Mouse (Mus musculus) liver, embryonic 14.5 days (tissue): ENCODE measurements around the gene Hbb-bh2. TPM values are rescaled to one million over a fixed set of nuclear protein-coding genes. Genes with fewer than 3 reads are reported as not detected.

Experiments
- ATAC-seq: fragments of 200-750 bp; cut with Nextera tagmentation; 2 replicates; pipeline ENCODE4 v1.8.0; 2017; ENCODE audit warnings: moderate number of reproducible peaks, mild to moderate bottlenecking, moderate library complexity; ENCODE audit not compliant: insufficient read depth
- DNase-seq, 3 experiments: peaks; one replicate each; pipeline ENCODE4 v3.0.0-alpha.2; 2012 to 2013; ENCODE audit warnings: low read depth in 3 of 3, low spot score in 3 of 3
- H3K27ac ChIP-seq: fragments of 300-500 bp; sonication (generic); 2 replicates; pipeline ENCODE4 v1.5.1; 2014; ENCODE audit warnings: moderate library complexity, mild to moderate bottlenecking, control low read depth, inconsistent platforms
- H3K27me3 ChIP-seq: fragments of 300-500 bp; sonication (generic); 2 replicates; pipeline ENCODE4 v1.6.1; 2014; ENCODE audit warnings: mild to moderate bottlenecking, low read length, moderate library complexity; ENCODE audit not compliant: control insufficient read depth, insufficient read depth
- H3K36me3 ChIP-seq: fragments of 300-500 bp; sonication (generic); replicated peaks from 2 replicates; pipeline ENCODE4 v1.6.1; 2014; ENCODE audit warnings: low read depth; ENCODE audit not compliant: control insufficient read depth, insufficient read depth
- H3K4me1 ChIP-seq, 2 experiments: fragments of 200-500 bp in 1 of 2; fragments of 300-500 bp in 1 of 2; sonication (generic) in 1 of 2; replicated peaks; 2 replicates each; pipeline ENCODE4 v1.6.1; 2012 to 2014; ENCODE audit warnings: antibody characterized with exemption in 1 of 2, inconsistent platforms in 1 of 2, low read length in 1 of 2; ENCODE audit not compliant: control insufficient read depth in 2 of 2, insufficient read depth in 2 of 2
- H3K4me2 ChIP-seq: fragments of 300-500 bp; sonication (generic); 2 replicates; pipeline ENCODE4 v1.6.1; 2014; ENCODE audit warnings: low read depth, mild to moderate bottlenecking, control low read depth, moderate library complexity
- H3K4me3 ChIP-seq, 2 experiments: fragments of 200-500 bp in 1 of 2; fragments of 300-500 bp in 1 of 2; sonication (generic) in 1 of 2; 2 replicates each; pipeline ENCODE4 v1.5.1; 2012 to 2014; ENCODE audit warnings: low read depth in 2 of 2, low read length in 2 of 2, mild to moderate bottlenecking in 2 of 2, control low read depth in 1 of 2, inconsistent platforms in 1 of 2, moderate library complexity in 1 of 2; ENCODE audit not compliant: insufficient read depth in 1 of 2
- H3K9ac ChIP-seq: fragments of 300-500 bp; sonication (generic); replicated peaks from 2 replicates; pipeline ENCODE4 v1.6.1; 2014; ENCODE audit warnings: mild to moderate bottlenecking, control low read depth, moderate library complexity
- H3K9me3 ChIP-seq: fragments of 300-500 bp; sonication (generic); 2 replicates; pipeline ENCODE4 v1.6.1; 2016; ENCODE audit warnings: low read length, mixed read lengths; ENCODE audit not compliant: control insufficient read depth
- CTCF ChIP-seq: IDR thresholded peaks from 2 replicates; pipeline ENCODE4 v1.5.1; 2016; ENCODE audit warnings: antibody characterized with exemption, low read depth, control low read depth
- EP300 ChIP-seq: IDR thresholded peaks from 2 replicates; pipeline ENCODE4 v1.6.1; 2016; ENCODE audit warnings: antibody characterized with exemption, low read depth
- WGBS: fragments of 180-500 bp; shearing (Covaris S2); extraction: QIAGEN DNeasy Blood & Tissue Kit; methylation state at CpG from one replicate; pipeline ENCODE4 v1.1.7; 2014; ENCODE audit not compliant: insufficient replicate concordance; 5-methylcytosine and 5-hydroxymethylcytosine counted together
- polyA plus RNA-seq, 2 experiments: library from polyadenylated mRNA; depleted of rRNA in 1 of 2; stranded (reverse) in 1 of 2; unstranded in 1 of 2; fragments of >200 nt; fragmentation: Nextera tagmentation in 1 of 2; extraction: Ambion mirVana in 1 of 2; gene quantifications; 2 replicates each; pipeline versions ENCODE4 v1.2.1 to v1.2.3; 2012 to 2014

Hbb-bh2 gene
- polyA plus RNA-seq (2012; rRNA removed) = 0.19 and 0.36 TPM in 2 replicates
- not detected in 2 replicates for polyA plus RNA-seq (2014; fragmentation: Nextera tagmentation; extraction: Ambion mirVana)

GRCm38 (mm10) chr7:103840268-103840667 is at the start of gene Hbb-bh2:
Gene Hbb-bh2 (minus strand): TSS chr7:103840520.
- DNase-seq (no peak), ATAC-seq (peak; percentile 18; the same call in 1 of the 2 replicates)
- WGBS = 61% methylated on average over 3 of the region's 3 CpGs
- Histone ChIP-seq H3K4me3 (no peak within 1 kb of the TSS), H3K4me2 (no peak within 1 kb of the TSS), H3K9me3 (no peaks in the 10 kb centered on the region), H3K36me3 (no peaks in the 10 kb centered on the region), H3K27me3 (no peaks in the 10 kb centered on the region), H3K27ac (peak within 1 kb of the TSS; percentile 54), H3K9ac (peak within 1 kb of the TSS; percentile 3), H3K4me1 (peaks cover 22 to 29% of the 10 kb centered on the region in 2 experiments)
- TF ChIP-seq CTCF (no peak), EP300 (no peak)

GRCm38 (mm10) chr7:103886152-103886551 is 45.8 kb upstream of the Hbb-bh2 start, which contains the start of gene Olfr66:
Gene Olfr66 (minus strand): TSS chr7:103886252.
- Histone ChIP-seq H3K4me2 (no peak within 1 kb of the TSS), H3K4me1 (no peaks in the 10 kb centered on the region; a peak in 2 of 4 replicates), H3K27ac (no peak within 1 kb of the TSS), H3K4me3 (no peak within 1 kb of the TSS), H3K27me3 (no peaks in the 10 kb centered on the region), H3K36me3 (no peaks in the 10 kb centered on the region), H3K9ac (no peak within 1 kb of the TSS), H3K9me3 (no peaks in the 10 kb centered on the region)
- DNase-seq (no peak), ATAC-seq (no peak)
- TF ChIP-seq CTCF = no peak
- no peak for TF ChIP-seq EP300

GRCm38 (mm10) chr7:103877093-103877492 is 36.8 kb upstream of the Hbb-bh2 start:
- no peaks in the 10 kb centered on the region for H3K9me3 ChIP-seq
- H3K9ac ChIP-seq = no peak overlapping the region; the same call in 1 of the 2 replicates
- peak in 2 of 3 experiments; percentile 89 to 92 for DNase-seq
- H3K36me3 ChIP-seq = no peaks in the 10 kb centered on the region
- peak overlapping the region; percentile 33 for H3K4me2 ChIP-seq
- H3K4me1 ChIP-seq = peaks cover 43 to 44% of the 10 kb centered on the region in 2 experiments
- ATAC-seq = peak; percentile 92
- H3K27ac ChIP-seq = peak overlapping the region; percentile 92
- TF ChIP-seq CTCF = no peak
- peak; percentile 100 for TF ChIP-seq EP300
- no peaks in the 10 kb centered on the region for H3K27me3 ChIP-seq
- no peak overlapping the region for H3K4me3 ChIP-seq
- 12% methylated on average over 2 of the region's 2 CpGs for WGBS

GRCm38 (mm10) chr7:103874451-103874850 is 34.1 kb upstream of the Hbb-bh2 start:
- TF ChIP-seq CTCF = peak; percentile 59
- no peak for TF ChIP-seq EP300
- peak overlapping the region; percentile 90 for H3K27ac ChIP-seq
- no peak overlapping the region for H3K4me3 ChIP-seq
- no peaks in the 10 kb centered on the region for H3K36me3 ChIP-seq
- peaks cover 58% of the 10 kb centered on the region in 2 experiments for H3K4me1 ChIP-seq
- peak overlapping the region; percentile 49 for H3K9ac ChIP-seq
- DNase-seq (no peak), ATAC-seq (no peak)
- peak overlapping the region; percentile 33 for H3K4me2 ChIP-seq
- no peaks in the 10 kb centered on the region for H3K9me3 ChIP-seq
- 19% methylated on average over 5 of the region's 5 CpGs for WGBS
- H3K27me3 ChIP-seq = no peaks in the 10 kb centered on the region

DNA sequence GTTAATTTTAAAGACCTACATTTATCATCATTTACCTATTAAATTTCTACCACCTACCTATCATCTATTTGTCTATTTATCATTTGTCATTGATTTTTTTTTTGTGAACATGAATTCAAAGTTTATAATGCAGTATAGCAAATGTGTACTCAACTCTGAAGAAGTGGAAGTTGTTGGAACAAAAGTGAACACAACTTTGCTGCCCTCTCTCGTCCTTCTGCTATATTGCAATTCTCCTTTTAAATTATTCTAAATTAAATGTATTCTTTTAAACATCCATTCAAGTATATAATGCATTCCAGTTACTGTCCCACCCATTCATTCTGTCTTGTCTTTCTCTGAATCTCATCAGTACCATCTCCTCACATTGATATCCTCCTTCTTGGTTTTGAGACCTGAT is 32.7 kb upstream of the Hbb-bh2 start:
- no peaks in the 10 kb centered on the region for H3K9me3 ChIP-seq
- peak overlapping the region; percentile 36 for H3K9ac ChIP-seq
- H3K4me2 ChIP-seq = peak overlapping the region; percentile 45
- H3K27me3 ChIP-seq = no peaks in the 10 kb centered on the region
- H3K4me3 ChIP-seq = no peak overlapping the region; a peak in 1 of 4 replicates
- H3K27ac ChIP-seq = peak overlapping the region; percentile 81
- TF ChIP-seq EP300 = peak; percentile 56
- TF ChIP-seq CTCF = peak; percentile 68
- 0% methylated on average over 1 of the region's 1 CpGs for WGBS
- no peak for DNase-seq
- H3K4me1 ChIP-seq = peaks cover 59 to 63% of the 10 kb centered on the region in 2 experiments
- ATAC-seq = no peak
- no peaks in the 10 kb centered on the region for H3K36me3 ChIP-seq
